Mouse (Mus musculus): Measurements from ENCODE around the gene Hoga1.

- TF ChIP-seq EP300 (IDR thresholded peaks at IDR 0.05; ENCODE audit: low read length) (no peak), CTCF (conservative IDR thresholded peaks at IDR 0.05 in 1 of 2, IDR thresholded peaks at IDR 0.05 in 1 of 2; ENCODE audit: low read depth in 2 of 2, low read length in 2 of 2) (no peak), POLR2A (IDR thresholded peaks at IDR 0.05; ENCODE audit: low read depth, low read length) (no peak), ETS1 (conservative IDR thresholded peaks at IDR 0.05; ENCODE audit: low read depth, low read length) (no peak)
Measured at GRCm38 (mm10) chr19:42006568-42006967, 38.8 kb upstream of the Hoga1 start.
